Mouse (Mus musculus): Measurements from ENCODE around the gene Adamts17.

Adamts17 gene

DNA sequence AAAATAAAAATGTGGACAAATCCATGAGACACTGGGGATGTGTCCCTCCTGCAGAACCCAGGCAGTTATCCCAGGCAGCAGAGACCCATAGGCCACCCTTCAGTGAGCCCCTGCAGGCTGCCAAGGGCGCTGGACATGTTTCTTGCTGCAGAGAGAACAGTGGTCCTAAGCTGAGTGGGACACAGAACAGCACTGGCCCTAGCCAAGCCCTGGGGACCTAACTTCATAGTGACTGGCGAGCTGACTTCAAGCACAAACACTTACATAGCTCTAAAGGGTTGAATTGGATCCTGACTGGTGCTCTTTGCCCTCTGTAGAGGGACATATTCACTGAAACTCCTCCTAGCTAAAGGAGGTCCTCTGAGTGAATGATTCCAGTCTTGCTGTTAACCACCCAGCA lies 223.0 kb downstream of the Adamts17 start:
- in situ Hi-C loops (cut with MseI, MboI): no loop called here

DNA sequence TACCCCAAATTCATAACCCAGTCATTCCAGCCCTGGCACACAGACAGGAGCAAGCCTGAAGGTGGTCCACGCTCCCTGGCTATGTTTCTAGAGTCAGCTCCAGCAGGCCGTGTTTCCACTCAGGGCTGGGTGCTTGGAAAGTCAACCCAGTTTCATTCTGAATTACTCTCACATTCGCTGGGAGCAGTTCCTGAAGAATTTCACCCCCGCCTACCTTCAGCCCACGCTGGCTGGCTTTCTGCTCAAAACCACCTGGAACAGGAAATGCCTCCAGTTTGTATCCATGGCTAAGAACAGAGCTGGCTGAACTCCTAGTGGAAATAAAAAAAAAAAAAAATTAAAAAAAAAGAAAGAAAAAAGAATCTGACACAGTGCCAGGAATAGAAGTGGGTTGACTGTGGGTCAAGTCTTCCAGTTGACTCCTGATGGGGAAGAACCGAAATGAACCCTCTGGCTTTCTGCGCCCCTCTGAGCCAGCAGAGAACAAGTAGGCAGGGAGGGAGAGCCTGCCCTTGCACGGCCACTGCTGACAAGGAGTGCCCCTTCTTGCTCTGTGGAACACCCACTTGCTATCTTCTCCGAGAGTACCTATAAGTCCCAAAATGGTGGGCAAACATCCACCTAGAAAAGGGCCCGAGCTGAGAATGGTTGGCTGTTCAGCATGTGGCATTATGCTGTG lies 225.2 kb downstream of the Adamts17 start:
- in situ Hi-C loops (cut with MseI, MboI): no loop called here

DNA sequence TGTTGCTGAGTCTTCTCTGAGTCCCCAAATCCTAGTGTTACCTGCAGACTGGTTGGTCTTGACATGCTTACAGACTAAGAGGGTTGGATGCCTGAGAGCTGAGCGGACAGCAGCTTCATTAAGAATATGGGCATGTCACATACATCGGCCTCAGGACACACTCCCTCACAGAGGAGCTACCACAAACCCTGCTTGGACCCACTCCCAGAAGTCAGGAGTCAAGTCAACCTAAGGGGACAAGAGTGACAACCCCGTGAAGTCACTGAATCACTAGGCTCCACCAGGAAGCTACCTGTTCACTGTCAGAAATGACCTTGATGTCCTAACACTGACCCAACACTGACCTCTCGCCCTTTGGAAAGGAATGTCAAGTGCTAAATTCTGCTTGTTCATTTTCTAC lies 226.1 kb downstream of the Adamts17 start:
- in situ Hi-C loops (cut with MseI, MboI): no loop called here

DNA sequence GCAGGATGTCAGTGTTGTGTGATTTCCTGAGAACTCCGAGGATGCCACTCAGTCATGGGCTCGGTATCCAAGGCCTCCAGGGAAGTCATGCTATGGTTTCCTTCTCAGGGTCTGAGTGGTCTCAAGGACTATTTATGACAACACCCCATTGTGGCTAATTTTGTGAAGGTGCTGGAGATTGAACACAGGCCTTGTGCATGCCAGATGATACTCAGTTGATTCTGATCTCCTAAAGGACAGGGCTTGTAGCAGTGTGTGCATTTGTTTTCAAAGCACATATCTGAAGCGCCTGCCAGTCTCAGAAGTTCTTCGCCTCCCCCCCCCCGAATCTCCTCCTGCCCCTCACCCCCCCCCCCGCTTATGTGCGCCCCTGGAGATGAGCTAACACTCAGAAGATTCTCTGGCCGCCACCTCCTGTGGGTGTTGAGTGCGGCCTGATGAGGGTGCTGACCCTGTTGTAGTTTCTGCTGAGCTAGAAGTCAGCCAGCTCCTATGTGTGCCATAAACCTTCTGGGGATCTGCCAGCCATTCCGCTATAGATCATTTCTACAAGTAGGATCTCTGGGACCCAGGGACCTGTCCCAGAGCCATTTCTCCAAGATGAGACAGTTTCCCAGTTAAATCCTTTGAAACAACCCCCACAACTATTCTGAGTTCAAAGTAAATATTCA lies 232.6 kb downstream of the Adamts17 start:
- in situ Hi-C loops (cut with MseI, MboI): no loop called here

DNA sequence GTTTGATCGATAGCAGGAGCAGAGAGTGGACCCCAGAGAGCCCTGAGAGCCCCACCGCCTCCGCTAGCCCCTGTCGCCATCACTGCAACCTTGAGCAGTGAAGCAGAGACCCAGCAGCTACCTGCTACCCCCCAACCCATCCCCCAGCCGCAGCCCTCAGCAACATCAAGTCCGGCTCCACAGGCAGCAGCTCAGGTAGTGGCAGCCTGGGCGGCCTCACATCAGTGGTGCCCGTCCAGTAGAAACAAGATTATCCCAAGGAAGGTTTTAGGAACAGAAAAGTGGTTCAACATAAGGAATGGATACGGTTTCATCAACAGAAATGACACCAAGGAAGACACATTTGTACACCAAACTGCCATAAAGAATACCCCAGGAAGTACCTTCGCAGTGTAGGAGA lies 243.2 kb downstream of the Adamts17 start:
- in situ Hi-C loops (cut with MseI, MboI): no loop called here

GRCm38 (mm10) chr7:67087759-67088158 lies 248.2 kb downstream of the Adamts17 start:
- in situ Hi-C loops (cut with MseI, MboI): no loop called here

- in situ Hi-C loops (cut with MseI, MboI): no loop called here
Observed at GRCm38 (mm10) chr7:67097096-67097495, 257.6 kb downstream of the Adamts17 start.

DNA sequence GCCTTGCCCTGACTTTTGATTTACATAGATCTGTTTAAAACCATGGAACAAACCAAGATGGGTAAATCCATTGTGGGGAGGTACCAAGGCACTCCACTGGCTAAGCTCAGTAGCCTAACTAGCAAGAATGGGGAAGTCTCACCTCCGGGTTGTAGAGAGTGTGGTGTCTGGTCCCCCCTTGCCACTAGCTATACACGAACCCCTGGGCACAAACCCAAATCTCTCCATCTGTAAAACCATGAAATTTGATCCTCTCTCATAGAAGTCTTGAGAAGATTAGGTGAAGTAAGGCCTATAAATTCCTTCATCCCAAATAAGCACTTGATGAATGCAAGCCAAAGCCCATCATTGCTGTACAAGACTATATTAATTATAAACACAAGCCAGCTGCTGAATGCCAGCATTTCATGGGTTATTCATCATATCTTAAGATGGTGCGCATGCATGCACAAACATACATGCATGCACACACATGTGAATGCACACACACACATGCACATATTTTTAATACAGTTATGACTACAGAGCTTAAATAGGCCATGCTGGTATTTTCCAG lies 262.0 kb downstream of the Adamts17 start:
- in situ Hi-C loops (cut with MseI, MboI): no loop called here

GRCm38 (mm10) chr7:67110551-67111159 lies 271.1 kb downstream of the Adamts17 start:
- in situ Hi-C loops (cut with MseI, MboI): no loop called here

GRCm38 (mm10) chr7:67112495-67113216 lies 273.1 kb downstream of the Adamts17 start:
- in situ Hi-C loops (cut with MseI, MboI): no loop called here

DNA sequence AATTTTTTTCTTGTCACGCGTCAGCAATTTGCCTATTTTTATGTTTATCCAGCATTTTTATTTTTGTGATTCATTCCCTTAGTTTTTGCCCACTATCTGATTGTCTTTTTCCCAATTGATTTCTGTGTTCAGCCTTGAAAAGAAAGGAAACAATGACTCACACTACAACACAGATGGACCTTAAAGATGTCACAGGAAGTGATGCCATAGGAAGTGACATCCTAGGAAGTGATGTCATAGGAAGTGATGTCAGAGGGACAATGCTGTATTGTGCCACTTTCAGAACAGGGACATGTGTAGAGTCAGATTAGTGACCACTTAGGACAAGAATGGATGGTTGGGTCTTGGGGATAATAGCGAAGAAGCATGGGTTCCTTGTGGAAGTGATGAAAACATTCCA lies 274.5 kb downstream of the Adamts17 start:
- in situ Hi-C loops (cut with MseI, MboI): no loop called here

DNA sequence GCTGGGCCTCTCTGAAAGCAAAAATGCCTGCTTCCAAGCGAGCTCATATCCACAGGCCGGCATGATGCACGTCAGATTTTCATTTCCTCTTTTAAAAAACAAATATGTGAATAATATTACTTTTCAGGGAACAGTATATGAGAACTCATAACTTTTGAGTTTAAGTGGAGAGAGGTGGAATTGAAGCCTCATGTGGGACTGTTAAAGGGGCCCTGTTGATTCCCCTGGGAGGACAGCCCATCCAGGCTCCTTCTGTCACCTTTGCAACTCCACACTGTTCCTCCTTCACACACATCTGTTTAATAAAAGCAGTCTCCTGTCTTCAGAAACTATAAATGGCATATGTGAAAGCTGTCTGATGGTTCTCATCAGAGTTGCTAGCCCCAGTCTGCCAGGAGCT lies 275.5 kb downstream of the Adamts17 start:
- in situ Hi-C loops (cut with MseI, MboI): no loop called here

DNA sequence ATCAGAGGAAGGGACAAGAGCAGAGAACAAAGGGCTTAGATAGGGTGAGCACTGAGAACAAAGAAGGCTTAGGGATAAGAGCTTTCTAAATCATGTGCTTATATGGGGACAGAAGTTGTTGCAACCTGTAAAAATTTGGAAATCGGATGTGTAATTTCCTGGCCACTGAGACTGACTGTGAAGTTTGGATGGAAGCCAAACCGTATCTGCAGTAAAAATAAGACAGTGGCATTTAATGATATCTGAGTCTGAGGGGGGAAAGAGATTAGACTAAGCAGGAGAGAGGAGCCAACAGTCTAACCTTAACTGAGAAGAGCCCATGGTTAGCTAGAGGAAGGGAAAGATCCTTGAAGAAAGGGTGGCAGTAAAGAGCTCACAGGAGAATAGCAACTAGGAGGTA lies 295.6 kb downstream of the Adamts17 start:
- in situ Hi-C loops (cut with MseI, MboI): no loop called here

DNA sequence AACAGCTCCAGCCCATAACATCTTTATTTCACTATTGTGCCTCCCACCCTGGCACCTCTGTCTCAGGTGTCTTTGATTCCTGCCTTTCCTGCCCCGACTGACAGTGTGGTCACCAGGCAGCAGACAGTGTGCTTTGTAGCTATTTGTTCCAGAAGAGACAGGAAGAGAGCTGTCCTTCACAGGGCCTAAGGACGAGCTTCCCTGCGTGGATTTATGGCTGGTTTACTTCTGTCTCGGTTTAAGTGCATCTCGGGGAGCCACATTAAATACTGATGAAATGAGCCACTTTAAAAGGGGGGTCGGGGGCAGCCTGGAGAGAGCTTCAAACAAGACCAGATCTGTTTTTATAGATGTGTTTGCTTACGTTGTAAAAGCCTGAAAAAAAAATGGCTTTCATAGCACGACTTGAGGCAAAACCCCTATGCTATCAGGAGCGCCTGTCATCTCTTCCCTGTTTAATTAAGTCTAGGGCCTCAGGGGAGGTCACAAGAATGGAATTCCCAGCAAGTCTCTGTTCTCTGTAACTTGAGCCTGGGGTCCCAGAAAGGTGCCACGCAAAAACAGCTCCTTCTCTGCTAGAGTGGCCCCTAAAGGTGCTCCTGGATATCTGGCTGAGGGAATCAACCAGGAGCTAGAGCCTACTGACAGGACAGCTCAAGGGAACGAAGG lies 302.9 kb downstream of the Adamts17 start:
- in situ Hi-C loops (cut with MseI, MboI): no loop called here

DNA sequence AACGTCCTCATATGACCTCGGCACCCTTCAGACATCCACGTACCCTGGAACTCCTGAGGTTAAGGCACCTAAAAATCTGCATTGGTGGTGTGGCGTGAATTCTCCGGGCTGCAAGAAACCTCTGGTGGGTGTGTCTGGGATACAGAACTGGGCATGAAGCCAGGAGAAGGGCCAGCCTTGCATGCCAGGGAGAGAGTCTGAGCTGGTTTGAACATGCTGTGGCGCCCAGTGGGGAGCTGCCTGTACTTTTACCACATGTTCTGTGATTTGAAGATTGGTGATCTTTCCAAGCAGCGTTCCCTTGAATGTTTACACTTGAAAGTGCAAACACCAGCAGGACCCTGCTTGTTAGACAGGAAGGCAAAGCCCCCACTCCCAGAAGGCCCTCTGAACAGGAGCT lies 306.2 kb downstream of the Adamts17 start:
- in situ Hi-C loops (cut with MseI, MboI): no loop called here

DNA sequence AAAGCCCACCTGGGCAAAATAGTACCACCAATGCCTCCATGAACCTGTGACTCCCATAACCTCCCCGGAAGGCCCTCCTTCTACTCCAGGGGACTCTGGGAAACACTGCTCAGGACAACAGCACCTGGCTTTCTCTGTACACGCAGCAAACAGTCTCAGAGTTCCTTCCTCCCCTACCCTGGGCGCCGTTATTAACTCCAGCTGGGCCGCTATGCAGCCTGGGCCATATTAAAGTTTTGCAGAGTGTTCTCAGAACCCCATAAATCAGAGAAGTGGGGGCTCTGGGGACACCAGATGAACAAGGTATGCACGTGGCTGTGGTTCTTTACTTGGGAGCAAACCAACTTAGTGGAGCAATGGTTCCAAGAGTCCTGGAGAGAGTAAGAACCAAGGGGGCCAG lies 306.6 kb downstream of the Adamts17 start:
- in situ Hi-C loops (cut with MseI, MboI): no loop called here

- in situ Hi-C loops (cut with MseI, MboI): no loop called here
Observed at GRCm38 (mm10) chr7:67149707-67150106, 310.2 kb downstream of the Adamts17 start.

DNA sequence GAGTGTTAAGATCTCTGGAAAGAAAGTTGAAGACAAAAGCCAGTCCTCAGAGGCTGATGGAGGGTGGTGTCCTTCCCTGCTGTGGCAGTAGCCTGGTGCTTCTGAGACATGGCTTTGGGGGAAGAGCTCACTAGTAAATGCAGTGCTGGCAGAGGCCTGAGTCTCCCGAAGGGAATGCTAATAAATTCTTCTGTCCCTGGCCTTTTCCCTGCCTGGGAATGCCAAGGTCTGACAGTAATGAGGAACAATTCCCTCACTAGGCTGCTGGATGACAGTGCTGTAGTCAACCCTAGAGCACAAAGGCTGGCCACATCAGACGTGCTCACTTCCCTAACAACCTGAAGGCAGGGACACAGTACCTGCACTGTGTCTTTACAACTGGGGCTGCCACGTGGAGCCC lies 313.1 kb downstream of the Adamts17 start:
- in situ Hi-C loops (cut with MseI, MboI): no loop called here

GRCm38 (mm10) chr7:67162135-67162534 lies 322.6 kb downstream of the Adamts17 start:
- in situ Hi-C loops (cut with MseI, MboI): no loop called here

DNA sequence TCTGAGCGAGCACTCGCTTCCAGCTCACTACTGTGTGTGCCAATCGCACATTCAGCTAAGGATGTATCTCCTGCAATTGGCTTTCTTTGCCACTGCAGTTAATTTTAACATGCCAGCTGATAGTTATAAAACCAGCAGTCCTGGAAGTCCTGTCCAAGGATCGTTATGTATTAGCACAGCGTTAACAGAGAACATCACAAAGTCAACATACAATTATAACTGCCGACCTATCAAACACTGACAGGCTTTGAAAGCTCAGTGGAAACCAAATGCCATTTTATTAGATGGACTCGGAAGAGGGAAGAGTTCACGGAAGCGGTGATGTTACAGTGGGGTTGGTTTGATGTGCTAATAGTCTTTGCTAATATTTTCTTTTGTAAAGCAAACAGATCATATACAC lies 328.8 kb downstream of the Adamts17 start:
- in situ Hi-C loops (cut with MseI, MboI): no loop called here

DNA sequence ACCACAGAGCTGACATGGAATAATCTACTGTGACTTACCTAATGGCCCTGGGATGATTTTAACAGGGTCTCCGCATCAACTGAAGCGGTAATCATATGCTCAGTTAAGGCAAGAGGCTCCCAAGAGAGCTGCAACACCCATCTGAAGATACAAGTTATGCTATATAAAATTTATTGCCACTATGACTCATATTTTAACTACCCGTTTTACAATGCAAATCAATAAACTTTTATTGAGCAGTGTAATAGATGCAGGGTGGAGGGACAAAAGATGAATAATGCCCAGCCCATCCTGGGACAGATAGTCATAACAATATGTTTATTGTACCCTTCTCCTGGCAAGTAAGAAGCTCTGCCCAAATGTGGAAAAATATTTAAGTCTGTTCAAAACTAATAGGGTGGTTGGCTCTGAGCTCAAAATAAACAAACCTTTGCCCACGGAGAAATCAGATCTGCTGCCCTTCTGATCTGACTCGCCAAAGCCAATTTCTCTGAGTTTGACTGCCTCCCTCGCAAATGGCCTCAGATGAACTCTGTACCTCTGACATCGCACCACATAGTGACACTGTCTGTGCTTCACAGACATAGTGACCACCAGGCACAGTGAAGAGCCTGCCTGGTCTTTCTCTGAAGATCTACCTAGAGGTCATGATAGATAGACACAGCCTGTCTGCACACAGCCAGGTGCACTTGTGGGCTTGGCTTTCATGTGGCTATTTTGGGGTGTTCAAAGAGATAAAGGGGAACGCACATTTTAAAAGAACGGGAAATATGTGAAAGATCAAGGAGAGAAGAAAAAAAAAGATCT lies 329.4 kb downstream of the Adamts17 start:
- in situ Hi-C loops (cut with MseI, MboI): no loop called here

Measured in mouse trophoblast stem cell (cell line).